Mouse (Mus musculus): ENCODE results near the gene Rhoj. TPM values are rescaled to one million over a fixed set of nuclear protein-coding genes. Genes with fewer than 3 reads are reported as not detected.

The Rhoj gene
- polyA plus RNA-seq, 1 experiment: 0.08 TPM

- Histone ChIP-seq H3K4me3 (replicated peaks) (no peak overlapping the region), H3K27me3 (ENCODE audit: control insufficient read depth) (no peaks in the 10 kb centered on the region), H3K36me3 (ENCODE audit: control insufficient read depth) (no peaks in the 10 kb centered on the region), H3K9me3 (ENCODE audit: control insufficient read depth, low read length) (no peaks in the 10 kb centered on the region), H3K4me1 (ENCODE audit: control insufficient read depth) (no peaks in the 10 kb centered on the region)
- TF ChIP-seq GATA1 (IDR thresholded peaks at IDR 0.05; ENCODE audit: low read length) (no peak), TAL1 (IDR thresholded peaks at IDR 0.05; ENCODE audit: low read length) (no peak)
Measured at GRCm38 (mm10) chr12:75375060-75375459, 66.9 kb downstream of the Rhoj start.

DNA sequence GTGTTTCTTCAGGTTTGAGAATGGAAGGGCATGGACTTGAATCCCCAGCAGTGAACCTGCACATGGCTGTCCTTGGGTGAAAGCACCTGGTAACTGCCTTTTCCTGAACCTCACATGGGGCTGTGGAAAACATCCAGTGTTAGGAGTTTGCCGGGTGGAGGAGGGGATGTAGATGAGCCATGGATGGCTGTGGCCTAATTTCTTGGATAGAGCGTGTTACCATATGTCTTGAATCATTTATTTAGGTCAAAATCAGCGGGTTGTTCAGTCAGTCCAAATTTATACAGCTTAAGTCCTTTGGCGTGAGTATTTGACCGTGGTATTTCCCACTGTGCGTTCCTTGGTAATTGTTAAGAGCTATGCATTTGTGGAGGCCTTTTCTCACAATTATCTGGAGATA lies 68.0 kb downstream of the Rhoj start:
- Histone ChIP-seq H3K4me1 (ENCODE audit: control insufficient read depth) (no peaks in the 10 kb centered on the region), H3K9me3 (ENCODE audit: control insufficient read depth, low read length) (no peaks in the 10 kb centered on the region), H3K4me3 (replicated peaks) (no peak overlapping the region), H3K27me3 (ENCODE audit: control insufficient read depth) (no peaks in the 10 kb centered on the region), H3K36me3 (ENCODE audit: control insufficient read depth) (no peaks in the 10 kb centered on the region)
- TF ChIP-seq TAL1 (IDR thresholded peaks at IDR 0.05; ENCODE audit: low read length) (no peak), GATA1 (IDR thresholded peaks at IDR 0.05; ENCODE audit: low read length) (no peak)

- H3K4me1 ChIP-seq (ENCODE audit: control insufficient read depth): no peaks in the 10 kb centered on the region
- H3K27me3 ChIP-seq (ENCODE audit: control insufficient read depth): no peaks in the 10 kb centered on the region
- H3K9me3 ChIP-seq (ENCODE audit: control insufficient read depth, low read length): no peaks in the 10 kb centered on the region
- H3K4me3 ChIP-seq (replicated peaks): no peak overlapping the region
- TF ChIP-seq GATA1 (IDR thresholded peaks at IDR 0.05; ENCODE audit: low read length) (no peak), TAL1 (IDR thresholded peaks at IDR 0.05; ENCODE audit: low read length) (no peak)
- H3K36me3 ChIP-seq (ENCODE audit: control insufficient read depth): no peaks in the 10 kb centered on the region
Measured at GRCm38 (mm10) chr12:75386731-75387130, 78.6 kb downstream of the Rhoj start.

GRCm38 (mm10) chr12:75387156-75387555 lies 79.0 kb downstream of the Rhoj start:
- H3K4me3 ChIP-seq (replicated peaks): no peak overlapping the region
- no peaks in the 10 kb centered on the region for H3K4me1 ChIP-seq (ENCODE audit: control insufficient read depth)
- no peaks in the 10 kb centered on the region for H3K9me3 ChIP-seq (ENCODE audit: control insufficient read depth, low read length)
- TF ChIP-seq GATA1 (IDR thresholded peaks at IDR 0.05; ENCODE audit: low read length) (no peak), TAL1 (IDR thresholded peaks at IDR 0.05; ENCODE audit: low read length) (no peak)
- H3K36me3 ChIP-seq (ENCODE audit: control insufficient read depth): no peaks in the 10 kb centered on the region
- H3K27me3 ChIP-seq (ENCODE audit: control insufficient read depth): no peaks in the 10 kb centered on the region

DNA sequence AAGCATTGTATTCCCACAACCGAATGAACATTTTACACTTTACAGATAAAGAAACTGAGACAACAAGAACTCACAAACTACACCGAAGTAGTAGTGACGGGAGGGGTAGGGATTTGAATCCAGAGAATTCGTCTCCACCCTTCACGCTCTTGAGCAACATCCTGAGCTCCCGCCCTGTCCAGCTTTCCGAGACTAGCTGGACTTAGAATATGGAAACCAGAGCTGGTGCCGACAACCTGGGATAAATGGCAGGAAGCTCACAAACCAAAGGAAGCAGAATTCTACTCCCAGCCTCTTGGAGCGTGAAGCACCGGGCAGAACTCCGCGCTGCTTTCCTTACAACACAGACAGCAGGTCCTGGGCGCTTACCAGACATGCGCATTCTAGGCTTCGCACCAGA lies 79.7 kb downstream of the Rhoj start:
- no peaks in the 10 kb centered on the region for H3K36me3 ChIP-seq (ENCODE audit: control insufficient read depth)
- no peaks in the 10 kb centered on the region for H3K9me3 ChIP-seq (ENCODE audit: control insufficient read depth, low read length)
- TF ChIP-seq GATA1 (IDR thresholded peaks at IDR 0.05; ENCODE audit: low read length) (no peak), TAL1 (IDR thresholded peaks at IDR 0.05; ENCODE audit: low read length) (no peak)
- no peak overlapping the region for H3K4me3 ChIP-seq (replicated peaks)
- H3K27me3 ChIP-seq (ENCODE audit: control insufficient read depth): no peaks in the 10 kb centered on the region
- no peaks in the 10 kb centered on the region for H3K4me1 ChIP-seq (ENCODE audit: control insufficient read depth)

DNA sequence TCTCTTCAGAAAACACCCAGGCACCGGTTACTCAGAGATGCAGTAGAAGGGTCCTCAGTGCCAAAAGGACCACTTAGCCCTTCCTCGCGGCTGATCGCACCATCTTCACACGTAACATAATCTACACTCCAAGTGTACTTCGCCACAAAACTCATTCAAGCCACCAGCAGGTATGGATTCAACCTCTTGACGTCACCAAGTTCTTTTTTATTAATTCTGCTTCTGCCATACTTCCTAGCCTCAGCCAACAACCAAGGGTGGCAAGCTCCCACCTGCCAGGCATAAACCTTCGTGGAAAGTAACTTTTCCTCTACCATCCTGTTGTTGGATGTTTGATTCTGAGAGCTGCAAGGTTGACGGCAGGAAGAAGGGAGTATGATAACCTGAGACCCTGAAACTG lies 80.4 kb downstream of the Rhoj start:
- TF ChIP-seq TAL1 (IDR thresholded peaks at IDR 0.05; ENCODE audit: low read length): no peak
- no peak for TF ChIP-seq GATA1 (IDR thresholded peaks at IDR 0.05; ENCODE audit: low read length)
- no peak overlapping the region for H3K4me3 ChIP-seq (replicated peaks)
- H3K9me3 ChIP-seq (ENCODE audit: control insufficient read depth, low read length): no peaks in the 10 kb centered on the region
- no peaks in the 10 kb centered on the region for H3K36me3 ChIP-seq (ENCODE audit: control insufficient read depth)
- no peaks in the 10 kb centered on the region for H3K27me3 ChIP-seq (ENCODE audit: control insufficient read depth)
- no peaks in the 10 kb centered on the region for H3K4me1 ChIP-seq (ENCODE audit: control insufficient read depth)

DNA sequence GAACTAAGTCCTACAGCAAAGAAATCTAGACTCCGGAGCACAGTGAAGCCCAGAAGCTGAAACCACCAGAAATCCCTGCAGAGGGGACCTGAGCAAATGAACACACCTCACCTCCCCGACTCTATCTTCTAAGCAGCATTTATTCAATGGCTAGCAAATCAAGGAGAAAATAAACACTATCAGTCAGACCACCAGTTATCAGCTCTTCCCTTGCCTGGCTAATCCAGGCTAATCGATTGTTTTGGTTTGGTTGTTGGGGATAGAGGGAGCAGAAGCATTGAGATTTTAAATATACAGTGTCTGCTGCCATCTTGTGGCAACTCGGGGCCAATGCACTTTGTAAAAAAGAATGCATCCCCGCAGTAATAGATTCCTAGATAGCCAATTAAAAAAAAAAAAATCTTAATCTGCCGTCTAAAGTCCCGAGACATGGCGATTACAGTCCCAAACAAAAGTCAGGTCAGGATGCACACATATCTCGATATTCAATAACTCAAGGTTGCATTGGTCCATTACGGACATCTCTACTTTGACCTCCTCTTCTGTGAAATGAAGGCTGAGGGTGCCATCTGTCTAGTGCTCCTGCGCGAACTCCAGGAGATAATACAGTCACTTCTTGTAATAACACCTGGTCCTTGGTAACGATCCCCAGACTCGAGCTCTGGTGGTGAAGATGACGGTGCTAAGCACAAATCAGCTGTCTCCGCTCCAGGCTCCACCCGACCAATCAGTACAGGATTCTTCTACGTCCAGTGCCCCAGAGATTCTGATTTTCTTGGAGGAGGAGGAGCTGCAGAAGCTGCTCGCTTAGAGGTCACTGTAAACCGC lies 81.4 kb downstream of the Rhoj start:
- Histone ChIP-seq H3K36me3 (ENCODE audit: control insufficient read depth) (no peaks in the 10 kb centered on the region), H3K9me3 (ENCODE audit: control insufficient read depth, low read length) (no peaks in the 10 kb centered on the region), H3K4me3 (replicated peaks) (no peak overlapping the region), H3K4me1 (ENCODE audit: control insufficient read depth) (no peaks in the 10 kb centered on the region), H3K27me3 (ENCODE audit: control insufficient read depth) (no peaks in the 10 kb centered on the region)
- no peak for TF ChIP-seq GATA1 (IDR thresholded peaks at IDR 0.05; ENCODE audit: low read length)
- no peak for TF ChIP-seq TAL1 (IDR thresholded peaks at IDR 0.05; ENCODE audit: low read length)

DNA sequence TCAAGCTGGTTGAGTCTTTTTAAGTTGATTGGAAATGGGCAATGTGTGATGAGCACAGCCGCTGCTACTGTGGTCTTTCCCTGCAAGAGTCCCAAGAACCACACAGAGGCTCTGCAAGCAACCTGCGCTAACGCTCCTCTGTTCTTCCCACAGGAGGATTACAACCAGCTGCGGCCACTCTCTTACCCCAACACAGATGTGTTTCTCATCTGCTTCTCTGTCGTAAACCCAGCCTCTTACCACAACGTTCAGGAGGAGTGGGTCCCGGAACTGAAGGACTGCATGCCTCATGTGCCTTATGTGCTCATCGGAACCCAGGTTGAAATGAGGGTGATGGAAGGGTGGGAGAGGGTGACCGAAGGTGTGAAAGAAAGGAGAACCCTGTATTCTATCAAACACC lies 83.4 kb downstream of the Rhoj start:
- H3K27me3 ChIP-seq (ENCODE audit: control insufficient read depth): no peaks in the 10 kb centered on the region
- no peak overlapping the region for H3K4me3 ChIP-seq (replicated peaks)
- H3K4me1 ChIP-seq (ENCODE audit: control insufficient read depth): no peaks in the 10 kb centered on the region
- no peaks in the 10 kb centered on the region for H3K9me3 ChIP-seq (ENCODE audit: control insufficient read depth, low read length)
- no peak for TF ChIP-seq TAL1 (IDR thresholded peaks at IDR 0.05; ENCODE audit: low read length)
- TF ChIP-seq GATA1 (IDR thresholded peaks at IDR 0.05; ENCODE audit: low read length): no peak
- no peaks in the 10 kb centered on the region for H3K36me3 ChIP-seq (ENCODE audit: control insufficient read depth)

DNA sequence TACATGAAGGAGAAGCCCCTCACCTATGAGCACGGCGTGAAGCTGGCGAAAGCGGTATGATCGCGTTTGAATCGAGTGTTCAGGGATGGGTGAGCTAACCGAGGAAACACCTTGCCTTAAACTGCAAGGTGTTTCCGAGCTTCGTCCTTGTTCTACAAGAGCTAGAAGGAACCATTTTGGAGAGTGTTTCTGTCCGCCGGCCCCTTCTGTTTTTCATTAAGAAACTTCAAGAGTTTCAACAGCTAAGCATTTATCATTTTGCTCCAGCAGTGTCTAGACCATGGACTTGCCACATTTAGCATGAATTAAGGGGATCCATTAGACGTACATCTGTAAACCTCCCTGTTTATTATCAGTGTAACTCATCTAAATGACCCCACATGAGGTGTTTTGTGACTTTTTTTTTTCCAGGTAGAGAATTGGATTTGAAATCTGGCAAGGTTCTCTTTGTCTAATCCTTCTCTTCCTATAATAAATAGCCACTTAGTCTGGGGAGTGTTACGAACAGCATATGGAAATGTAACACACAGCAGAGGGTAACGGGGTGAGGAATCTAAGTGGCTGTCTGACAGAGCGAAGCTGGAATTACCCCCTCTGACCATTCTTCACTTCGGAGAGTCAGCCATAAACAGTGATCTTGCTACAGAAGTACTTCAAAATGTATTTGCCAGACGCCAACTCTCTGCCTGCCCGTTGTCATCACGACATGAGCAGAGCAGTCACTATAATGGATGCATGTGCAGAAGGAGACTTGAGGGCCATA lies 86.1 kb downstream of the Rhoj start:
- no peaks in the 10 kb centered on the region for H3K9me3 ChIP-seq (ENCODE audit: control insufficient read depth, low read length)
- H3K4me1 ChIP-seq (ENCODE audit: control insufficient read depth): no peaks in the 10 kb centered on the region
- no peak overlapping the region for H3K4me3 ChIP-seq (replicated peaks)
- no peaks in the 10 kb centered on the region for H3K27me3 ChIP-seq (ENCODE audit: control insufficient read depth)
- no peaks in the 10 kb centered on the region for H3K36me3 ChIP-seq (ENCODE audit: control insufficient read depth)
- TF ChIP-seq GATA1 (IDR thresholded peaks at IDR 0.05; ENCODE audit: low read length) (no peak), TAL1 (IDR thresholded peaks at IDR 0.05; ENCODE audit: low read length) (no peak)

Data from erythroblast, embryonic 14.5 days (primary cell).